Mouse (Mus musculus) duodenum, adult 2 months (tissue): ENCODE measurements around the gene Syt8. TPM values are rescaled to one million over a fixed set of nuclear protein-coding genes. Genes with fewer than 3 reads are reported as not detected.

ENCODE experiments used
- polyA plus RNA-seq: library from polyadenylated mRNA; depleted of rRNA; stranded (reverse); fragments of >200 nt; gene quantifications from 2 replicates; pipeline ENCODE4 v1.2.3, GENCODE M21; 2012; ENCODE audit warnings: low replicate concordance; rRNA removed

Syt8 gene
- polyA plus RNA-seq, result 1.8 and 119 TPM in 2 replicates

GRCm38 (mm10) chr7:142434137-142434865 is at the start of gene Syt8:
TSS of gene Syt8 (plus strand) at chr7:142434850.

GRCm38 (mm10) chr7:142387419-142388148 is 47.1 kb upstream of the Syt8 start, which contains the start of gene Ctsd:
TSS of gene Ctsd (minus strand) at chr7:142388038.

GRCm38 (mm10) chr7:142441585-142441984 is 6.9 kb downstream of the Syt8 start, which contains the start of gene Tnni2:
TSS of gene Tnni2 (plus strand) at chr7:142441808.

GRCm38 (mm10) chr7:142460636-142461077 is 26.0 kb downstream of the Syt8 start, which contains the start of gene Lsp1:
TSS of gene Lsp1 (plus strand) at chr7:142460809.

Other genes with a start within 250 kb of the Syt8 start
- not detected in 2 replicates for gene Gm10153, start 244.5 kb upstream of the Syt8 start, polyA plus RNA-seq
- gene Krtap5-3, start 233.5 kb upstream of the Syt8 start, polyA plus RNA-seq, result 0.14 TPM in 1 of 2 replicates, not detected in the other
- not detected in 2 replicates for gene Gm7579, start 223.0 kb upstream of the Syt8 start, polyA plus RNA-seq
- 2.1 TPM in 1 of 2 replicates, not detected in the other for gene Krtap5-5, start 204.9 kb upstream of the Syt8 start, polyA plus RNA-seq
- gene Gm40460, start 193.8 kb upstream of the Syt8 start, polyA plus RNA-seq, result not detected in 2 replicates
- gene Gm2431, start 176.5 kb upstream of the Syt8 start, polyA plus RNA-seq, result not detected in 2 replicates
- gene Gm4559, start 160.5 kb upstream of the Syt8 start, polyA plus RNA-seq, result not detected in 2 replicates
- not detected in 2 replicates for gene Krtap5-1, start 137.7 kb upstream of the Syt8 start, polyA plus RNA-seq
- not detected in 2 replicates for gene Krtap5-4, start 131.3 kb upstream of the Syt8 start, polyA plus RNA-seq
- 2.2 and 4.4 TPM in 2 replicates for gene Ifitm10, start 61.1 kb upstream of the Syt8 start, polyA plus RNA-seq
- gene Gm49369, start 52.2 kb upstream of the Syt8 start, polyA plus RNA-seq, result not detected in 2 replicates
- 219 and 317 TPM in 2 replicates for gene Ctsd, start 46.8 kb upstream of the Syt8 start, polyA plus RNA-seq
- gene Tnni2, start 7.0 kb downstream of the Syt8 start, polyA plus RNA-seq, result 0.20 and 1.7 TPM in 2 replicates
- 33.4 and 47.1 TPM in 2 replicates for gene Lsp1, start 26.0 kb downstream of the Syt8 start, polyA plus RNA-seq
- not detected in 2 replicates for gene Tnnt3, start 64.0 kb downstream of the Syt8 start, polyA plus RNA-seq
- gene Mrpl23, start 97.8 kb downstream of the Syt8 start, polyA plus RNA-seq, result 2.5 and 3.5 TPM in 2 replicates
- 11.0 and 22.4 TPM in 2 replicates for gene Igf2, start 232.0 kb downstream of the Syt8 start, polyA plus RNA-seq
- 0.04 TPM in 2 replicates for gene Gm49394, start 235.1 kb downstream of the Syt8 start, polyA plus RNA-seq